Mouse (Mus musculus) inflammation-experienced regulatory T-cells, adult 6 months (primary cell): ENCODE results near the gene Cacna2d3. TPM values are rescaled to one million over a fixed set of nuclear protein-coding genes. Genes with fewer than 3 reads are reported as not detected.

Experiments used
- ATAC-seq: one replicate; pipeline ENCODE4 v1.8.0; 2017
- polyA plus RNA-seq, 3 experiments: library from polyadenylated mRNA; unstranded; fragments of 100-300 nt; shearing (Covaris generic); gene quantifications; one replicate each; pipeline ENCODE4 v1.2.1; 2017

The Cacna2d3 gene
- polyA plus RNA-seq, 3 experiments from 2014 or later: 0.27 TPM; not detected in 2

DNA sequence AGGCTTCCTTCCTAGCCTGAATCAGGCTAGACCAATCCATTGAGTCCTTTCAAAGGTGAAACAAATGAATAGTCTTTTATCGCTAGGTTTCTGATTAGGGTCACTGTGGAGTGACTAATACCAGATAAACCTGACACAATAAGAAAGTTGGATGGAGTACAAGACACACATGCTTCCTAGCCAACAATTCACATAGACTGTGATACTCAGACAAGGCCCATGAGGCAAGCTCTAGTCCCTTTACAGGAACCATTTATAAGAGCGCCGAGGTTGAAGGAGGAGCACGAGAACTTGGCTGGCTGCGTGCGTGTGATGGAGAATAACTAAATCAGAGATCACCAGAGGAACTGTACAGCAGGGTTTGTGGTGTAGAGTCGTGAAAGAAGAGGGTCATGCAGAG is 584.0 kb downstream of the Cacna2d3 start:
- ATAC-seq: no peak

DNA sequence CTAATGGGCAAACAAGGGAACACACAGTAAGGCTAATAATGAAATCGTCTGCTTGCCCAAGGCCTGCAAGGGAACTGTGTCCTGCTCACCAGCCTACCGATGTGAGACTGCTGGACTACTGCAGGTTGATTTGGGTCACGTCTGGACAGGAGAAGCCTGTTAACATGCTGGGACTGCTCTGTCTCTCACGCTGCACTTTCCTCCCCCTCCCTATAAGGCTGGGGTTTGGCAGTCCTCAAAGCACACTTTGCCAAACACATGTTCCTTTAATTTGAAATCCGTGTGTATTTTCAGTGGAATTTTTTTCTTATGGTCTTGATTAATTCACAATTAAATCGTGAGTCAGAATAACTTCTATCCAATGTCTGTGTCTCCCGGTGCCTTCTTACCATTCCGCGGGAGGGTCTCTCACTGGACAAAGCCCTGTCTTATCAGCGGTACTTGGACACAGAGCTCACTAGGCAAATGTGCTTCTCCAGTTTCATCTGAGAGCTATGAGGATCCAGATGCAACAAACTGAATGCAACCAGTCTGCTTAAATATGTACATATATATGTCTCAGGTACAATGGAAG is 584.6 kb downstream of the Cacna2d3 start:
- no peak for ATAC-seq

DNA sequence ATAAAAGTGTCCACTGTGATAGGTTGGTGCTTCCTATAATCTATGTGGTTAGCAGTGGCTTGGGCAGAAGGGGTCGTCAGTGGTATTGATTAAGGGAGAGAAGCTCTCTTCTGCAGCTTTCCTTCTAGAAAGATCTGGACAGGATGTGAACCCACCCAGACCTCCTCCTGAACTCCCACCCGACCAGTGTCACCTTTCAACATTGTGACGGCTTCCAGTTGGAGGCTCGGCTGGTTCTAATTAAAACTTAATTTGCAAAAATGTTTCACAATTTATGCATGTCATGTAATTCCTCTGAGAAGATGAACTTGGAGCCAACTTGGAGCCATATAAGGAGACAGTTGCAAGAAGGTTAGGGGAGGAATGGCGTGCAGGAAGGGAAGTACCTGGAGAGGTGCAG is 586.8 kb downstream of the Cacna2d3 start:
- ATAC-seq: no peak

- ATAC-seq: no peak
Measured at GRCm38 (mm10) chr14:29130511-29130910, 591.2 kb downstream of the Cacna2d3 start.

- no peak for ATAC-seq
Measured at GRCm38 (mm10) chr14:29123886-29124285, 597.8 kb downstream of the Cacna2d3 start.

DNA sequence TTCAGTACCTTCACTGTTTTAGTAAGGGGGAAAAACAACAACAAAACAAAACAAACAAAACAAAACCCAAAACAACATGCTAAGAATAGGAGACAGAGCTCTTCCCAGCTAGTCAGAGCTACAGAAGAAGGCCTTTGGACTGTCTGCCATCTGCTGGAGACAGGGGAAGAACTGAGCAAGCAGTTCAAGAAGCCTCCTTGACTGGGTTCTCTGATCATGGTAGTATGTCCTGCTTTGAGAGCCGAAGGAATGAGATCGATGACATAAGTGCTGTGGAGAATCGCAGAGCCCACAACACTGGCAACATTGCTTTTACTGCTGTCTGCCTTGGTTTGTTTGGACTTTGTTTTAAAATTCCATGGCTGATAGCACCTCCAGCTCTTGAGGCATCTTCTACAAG is 598.9 kb downstream of the Cacna2d3 start:
- no peak for ATAC-seq

DNA sequence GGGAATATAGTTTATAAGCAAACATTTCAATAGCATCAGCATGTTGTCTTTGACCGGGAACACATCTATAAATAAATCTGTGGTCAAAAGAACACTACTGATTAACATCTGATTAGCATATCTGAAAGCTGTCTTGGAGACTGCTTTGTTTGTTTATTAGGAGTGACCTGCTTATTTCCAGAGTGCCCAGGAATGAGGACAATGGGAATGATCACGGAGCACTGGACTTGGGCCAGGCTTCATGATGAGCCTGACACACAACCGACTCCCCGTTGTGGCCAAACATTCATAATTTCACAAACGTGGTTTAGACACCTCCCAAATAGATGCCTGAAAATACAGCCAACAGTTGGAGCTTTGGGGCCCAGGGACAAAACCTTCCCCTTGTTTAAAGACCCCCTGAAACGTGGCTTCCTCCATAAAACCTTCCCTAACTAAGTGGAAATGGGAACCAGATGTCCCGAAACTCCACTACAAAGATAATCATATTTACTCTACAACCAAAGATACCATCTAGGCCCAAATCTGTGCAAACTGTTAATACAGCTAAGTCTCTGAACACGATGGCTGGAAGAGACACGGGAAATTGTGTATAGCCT is 607.7 kb downstream of the Cacna2d3 start:
- no peak for ATAC-seq

DNA sequence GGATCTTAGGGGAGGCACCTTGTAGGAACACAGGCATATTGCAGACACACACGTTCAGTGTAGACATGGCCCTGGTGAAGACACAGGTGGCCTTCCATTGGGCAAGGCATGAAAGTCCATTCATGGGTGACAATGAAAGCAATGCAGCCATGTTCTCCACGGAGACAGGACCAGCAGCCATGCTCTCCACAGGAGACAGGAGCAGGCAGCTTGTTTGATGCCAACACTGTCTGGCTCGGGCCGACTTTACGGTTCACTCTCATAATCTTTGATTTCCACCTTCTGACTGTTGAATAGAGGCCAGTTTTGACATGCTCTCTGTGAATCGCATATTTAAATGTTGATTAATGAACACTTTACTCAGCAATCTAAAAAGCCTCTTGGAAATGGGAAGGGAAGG is 610.0 kb downstream of the Cacna2d3 start:
- no peak for ATAC-seq

- ATAC-seq: no peak
Measured at GRCm38 (mm10) chr14:29110351-29111091, 611.1 kb downstream of the Cacna2d3 start.

- no peak for ATAC-seq
Measured at GRCm38 (mm10) chr14:29107464-29107863, 614.2 kb downstream of the Cacna2d3 start.

DNA sequence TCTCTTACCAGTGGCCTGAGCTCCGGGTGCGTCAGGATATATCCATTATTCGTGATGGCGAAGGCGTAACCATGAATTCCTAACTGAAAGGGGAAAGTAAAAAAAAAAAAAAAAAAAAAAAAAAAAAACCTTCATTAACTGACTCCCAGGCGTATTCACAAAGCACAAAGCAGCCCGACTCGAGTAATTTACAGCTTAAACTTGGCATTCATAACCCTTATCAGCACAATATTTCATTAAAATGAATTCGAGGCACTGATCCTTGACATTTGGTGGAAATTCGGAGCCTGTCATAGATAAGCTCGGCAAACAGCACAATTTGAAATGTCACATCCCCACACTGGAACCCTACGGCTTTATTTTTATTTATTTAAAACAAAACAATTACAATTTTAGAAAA is 623.9 kb downstream of the Cacna2d3 start:
- ATAC-seq: no peak

DNA sequence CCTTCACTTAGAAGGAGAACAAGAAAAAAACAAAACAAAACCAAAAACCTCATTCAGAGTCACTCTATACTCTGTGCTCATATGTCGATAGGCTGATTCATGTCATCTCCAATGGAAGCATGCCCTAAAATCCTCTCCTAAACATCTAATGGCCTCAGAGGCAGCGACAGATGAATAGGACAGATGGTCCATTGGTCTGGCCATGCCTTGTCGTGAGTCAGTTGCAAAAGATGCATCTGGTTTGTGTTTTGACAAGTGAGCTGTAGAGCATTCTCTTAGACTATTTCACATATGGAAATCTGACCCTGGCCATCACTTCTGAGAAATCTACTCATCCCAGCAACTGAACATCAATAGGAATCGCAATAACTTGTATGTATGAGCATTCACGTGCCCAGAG is 626.2 kb downstream of the Cacna2d3 start:
- ATAC-seq: no peak

DNA sequence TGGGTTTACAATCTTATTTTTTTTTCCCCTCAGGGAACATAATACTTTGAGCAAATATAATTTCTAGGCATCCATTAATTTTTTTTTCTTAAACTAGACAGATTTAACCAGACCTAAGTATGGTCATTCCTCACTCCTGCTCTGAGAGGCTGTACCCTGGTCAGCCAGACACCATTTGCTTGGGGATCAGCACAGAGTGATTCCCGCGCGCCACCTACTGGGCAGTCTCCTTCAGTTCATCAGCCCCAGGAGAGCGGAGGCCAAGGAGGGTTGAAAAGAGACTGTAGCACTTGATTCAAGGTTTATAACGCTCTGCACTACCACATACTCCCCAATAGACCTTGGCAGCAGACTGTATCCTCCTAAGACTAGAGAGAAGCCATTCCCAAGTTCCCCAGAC is 631.6 kb downstream of the Cacna2d3 start:
- no peak for ATAC-seq

- ATAC-seq: no peak
Measured at GRCm38 (mm10) chr14:29086528-29086927, 635.1 kb downstream of the Cacna2d3 start.

GRCm38 (mm10) chr14:29085493-29086159 is 636.0 kb downstream of the Cacna2d3 start:
- no peak for ATAC-seq

- no peak for ATAC-seq
Measured at GRCm38 (mm10) chr14:29082171-29082570, 639.5 kb downstream of the Cacna2d3 start.

DNA sequence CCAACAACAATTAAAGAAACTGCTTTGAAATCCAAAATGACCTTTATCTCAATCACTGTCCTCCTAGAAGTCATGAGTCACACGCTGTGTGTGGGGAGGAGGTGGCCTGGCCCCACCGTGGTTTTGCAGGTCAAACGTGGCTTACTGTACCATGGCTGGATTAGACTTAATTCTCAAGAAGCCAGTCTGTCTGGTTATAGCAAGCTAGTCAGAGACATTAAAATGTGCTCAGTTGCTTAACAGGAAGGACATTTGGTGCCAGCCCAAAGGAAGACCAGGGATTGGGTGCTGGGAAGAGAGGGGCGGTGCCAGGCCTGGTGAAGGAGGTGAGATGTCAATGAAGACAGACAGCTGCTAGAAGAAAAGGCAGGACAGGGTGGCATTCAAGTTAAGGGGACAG is 641.0 kb downstream of the Cacna2d3 start:
- no peak for ATAC-seq

- ATAC-seq: no peak
Measured at GRCm38 (mm10) chr14:29080228-29080627, 641.4 kb downstream of the Cacna2d3 start.

- ATAC-seq: no peak
Measured at GRCm38 (mm10) chr14:29077418-29077817, 644.2 kb downstream of the Cacna2d3 start.

- ATAC-seq: no peak
Measured at GRCm38 (mm10) chr14:29073747-29074146, 647.9 kb downstream of the Cacna2d3 start.

DNA sequence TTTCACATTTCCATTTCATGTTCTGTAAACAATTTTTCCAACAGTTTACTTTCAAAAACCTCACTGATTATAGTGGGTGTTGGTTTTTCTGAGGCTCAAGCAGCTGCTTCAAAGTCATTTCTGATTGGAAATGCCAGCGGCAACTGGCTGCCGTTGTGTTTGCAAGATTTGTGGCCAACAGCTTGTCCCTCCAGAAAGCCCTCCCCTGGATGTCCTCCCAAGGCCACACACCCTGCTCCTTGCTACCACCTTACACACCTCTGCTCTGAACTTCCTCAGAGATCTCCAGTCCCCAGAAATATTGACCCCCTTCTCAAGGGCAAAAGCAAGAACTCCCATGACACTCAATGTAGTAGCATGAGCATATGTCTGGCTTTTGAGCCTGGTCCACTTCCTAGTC is 659.0 kb downstream of the Cacna2d3 start:
- no peak for ATAC-seq

GRCm38 (mm10) chr14:29061491-29061890 is 660.2 kb downstream of the Cacna2d3 start:
- no peak for ATAC-seq

DNA sequence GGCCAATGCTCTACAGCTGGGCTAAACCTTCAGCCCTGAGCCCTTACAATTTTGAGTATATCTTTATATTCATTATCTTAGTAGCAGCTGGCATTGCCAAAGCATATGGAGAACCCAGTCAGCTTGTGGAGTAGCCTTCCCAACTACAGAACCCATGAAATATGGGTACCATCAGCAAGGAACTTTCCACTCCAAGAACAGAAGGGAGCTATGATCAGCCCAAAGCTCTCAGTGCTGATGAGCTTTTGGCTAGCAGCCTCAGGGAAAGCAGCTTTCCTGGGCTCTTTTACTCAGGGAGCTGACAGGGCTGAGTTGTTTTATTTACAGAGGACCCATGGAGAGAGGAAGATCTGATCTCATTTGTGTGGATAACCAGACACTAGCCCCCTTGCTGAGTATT is 661.0 kb downstream of the Cacna2d3 start:
- no peak for ATAC-seq
